Mouse (Mus musculus) midbrain, embryonic 14.5 days (tissue): ENCODE data around the gene Eef1g. TPM values are rescaled to one million over a fixed set of nuclear protein-coding genes. Genes with fewer than 3 reads are reported as not detected.
A peak's percentile ranks its signal among the peaks of the same experiment; 100 is the strongest.

Experiments
- ATAC-seq: fragments of 200-750 bp; cut with Nextera tagmentation; 2 replicates; pipeline ENCODE4 v1.8.0; 2017; ENCODE audit warnings: moderate number of reproducible peaks, moderate library complexity; ENCODE audit not compliant: low FRiP score, low TSS enrichment
- DNase-seq: peaks from one replicate; pipeline ENCODE4 v3.0.0-alpha.2; 2015
- H3K27ac ChIP-seq: fragments of 300-500 bp; sonication (generic); replicated peaks from 2 replicates; pipeline ENCODE4 v1.5.1; 2014; ENCODE audit warnings: mild to moderate bottlenecking, low read depth, low read length, moderate library complexity
- H3K27me3 ChIP-seq: fragments of 300-500 bp; sonication (generic); 2 replicates; pipeline ENCODE4 v1.6.1; 2014; ENCODE audit warnings: low read length, control low read depth, mixed read lengths; ENCODE audit not compliant: control insufficient read depth, insufficient read depth
- H3K36me3 ChIP-seq: fragments of 300-500 bp; sonication (generic); 2 replicates; pipeline ENCODE4 v1.6.1; 2014; ENCODE audit warnings: low read length, control low read depth; ENCODE audit not compliant: control insufficient read depth, insufficient read depth
- H3K4me1 ChIP-seq: fragments of 300-500 bp; sonication (generic); 2 replicates; pipeline ENCODE4 v1.6.1; 2014; ENCODE audit warnings: mild to moderate bottlenecking, antibody characterized with exemption, low read length, control low read depth; ENCODE audit not compliant: control insufficient read depth, insufficient read depth
- H3K4me2 ChIP-seq: fragments of 300-500 bp; sonication (generic); 2 replicates; pipeline ENCODE4 v1.6.1; 2014; ENCODE audit warnings: mild to moderate bottlenecking, low read length, moderate library complexity
- H3K4me3 ChIP-seq: fragments of 300-500 bp; sonication (generic); replicated peaks from 2 replicates; pipeline ENCODE4 v1.5.1; 2014; ENCODE audit warnings: low read depth, low read length
- H3K9ac ChIP-seq: fragments of 300-500 bp; sonication (generic); replicated peaks from 2 replicates; pipeline ENCODE4 v1.6.1; 2014; ENCODE audit warnings: mild to moderate bottlenecking, low read length, moderate library complexity
- H3K9me3 ChIP-seq: fragments of 300-500 bp; sonication (generic); 2 replicates; pipeline ENCODE4 v1.6.1; 2016; ENCODE audit warnings: low read length, control low read depth, mixed read lengths; ENCODE audit not compliant: control insufficient read depth
- WGBS: fragments of 180-500 bp; shearing (Covaris S2); extraction: QIAGEN DNeasy Blood & Tissue Kit; methylation state at CpG from one replicate; pipeline ENCODE4 v1.1.7; 2014; 5-methylcytosine and 5-hydroxymethylcytosine counted together
- polyA plus RNA-seq: library from polyadenylated mRNA; unstranded; fragments of >200 nt; fragmentation: Nextera tagmentation; extraction: Ambion mirVana; gene quantifications from 2 replicates; pipeline ENCODE4 v1.2.1, GENCODE M21; 2014

Eef1g gene
- 308 and 311 TPM in 2 replicates for polyA plus RNA-seq

DNA sequence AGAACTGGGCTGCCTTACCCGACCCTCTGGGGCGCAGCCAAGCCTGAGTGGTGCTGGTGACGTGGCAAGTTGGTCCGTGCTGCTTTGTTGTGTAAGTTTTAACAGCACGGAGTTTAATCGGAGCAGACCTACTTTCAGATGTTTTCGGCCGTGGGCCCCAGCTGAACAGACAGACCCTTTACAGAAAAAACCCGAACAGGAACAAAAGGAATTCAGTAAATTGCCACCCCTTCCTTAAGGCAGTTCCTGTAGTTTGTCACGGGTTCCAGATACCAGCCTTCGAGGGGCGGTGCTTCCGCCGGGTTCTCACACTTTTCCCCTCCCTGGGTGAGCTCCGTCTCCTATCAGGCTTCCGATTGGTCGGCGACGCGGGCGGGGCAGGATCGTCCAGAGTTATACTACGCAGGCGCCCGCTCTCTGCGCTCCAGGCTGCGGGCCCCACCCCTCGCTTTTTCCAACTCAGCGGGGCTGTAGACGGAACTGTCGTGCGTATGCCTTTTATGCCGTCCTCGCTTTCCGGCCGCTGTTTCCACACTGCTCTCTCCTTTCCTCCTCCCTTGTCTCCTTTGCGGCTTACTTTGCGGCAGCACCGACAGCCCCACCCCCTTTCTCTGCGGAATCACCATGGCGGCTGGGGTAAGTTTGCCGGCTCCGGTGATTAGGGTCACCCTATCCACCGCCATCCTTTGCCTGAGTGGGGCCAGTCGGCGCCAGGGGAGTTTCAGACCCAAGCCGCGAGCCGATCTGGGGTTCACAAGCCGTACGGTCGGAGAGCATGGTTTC, at the start of gene Eef1g:
Gene Eef1g (plus strand): TSS at position 452 of the 783 bp plus-strand sequence.
- peak within 1 kb of the TSS; percentile 77 for H3K4me3 ChIP-seq
- 1% methylated on average over 52 of the region's 52 CpGs for WGBS
- peak within 1 kb of the TSS; percentile 85 for H3K9ac ChIP-seq
- no peaks in the 10 kb centered on the region for H3K27me3 ChIP-seq
- H3K4me1 ChIP-seq, result peaks cover 11% of the 10 kb centered on the region
- ATAC-seq, result peak; percentile 99
- peak; percentile 99 for DNase-seq
- peak within 1 kb of the TSS; percentile 96 for H3K4me2 ChIP-seq
- peak within 1 kb of the TSS; percentile 80 for H3K27ac ChIP-seq
- H3K36me3 ChIP-seq, result peaks cover 79% of the 10 kb centered on the region
- H3K9me3 ChIP-seq, result no peaks in the 10 kb centered on the region

DNA sequence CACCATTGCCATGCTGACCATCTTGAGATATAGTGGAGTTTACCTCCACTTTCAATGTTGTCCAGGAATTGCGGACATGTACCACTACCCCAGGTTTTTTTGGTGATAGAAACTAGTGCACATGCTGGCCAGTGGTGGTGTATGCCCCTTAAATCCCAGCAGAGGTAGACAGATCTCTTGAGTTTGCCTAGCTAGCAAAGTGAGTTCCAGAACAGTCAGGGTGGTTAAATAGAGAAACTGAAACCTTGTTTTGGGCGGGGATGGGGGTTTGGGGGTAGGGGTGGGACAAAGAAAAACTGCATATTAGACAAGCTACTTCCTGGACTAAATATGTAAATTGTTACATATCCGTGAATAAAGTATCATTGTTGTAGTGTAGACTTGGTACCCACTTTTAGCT, 47.8 kb upstream of the Eef1g start:
- Histone ChIP-seq H3K4me2 (no peak overlapping the region), H3K9ac (no peak overlapping the region), H3K9me3 (no peaks in the 10 kb centered on the region), H3K4me3 (no peak overlapping the region), H3K27me3 (no peaks in the 10 kb centered on the region), H3K36me3 (peaks cover 35% of the 10 kb centered on the region), H3K4me1 (peaks cover 10% of the 10 kb centered on the region; the same call in 1 of the 2 replicates), H3K27ac (no peak overlapping the region)
- ATAC-seq, result no peak
- 92% methylated on average over 3 of the region's 3 CpGs for WGBS
- no peak for DNase-seq

DNA sequence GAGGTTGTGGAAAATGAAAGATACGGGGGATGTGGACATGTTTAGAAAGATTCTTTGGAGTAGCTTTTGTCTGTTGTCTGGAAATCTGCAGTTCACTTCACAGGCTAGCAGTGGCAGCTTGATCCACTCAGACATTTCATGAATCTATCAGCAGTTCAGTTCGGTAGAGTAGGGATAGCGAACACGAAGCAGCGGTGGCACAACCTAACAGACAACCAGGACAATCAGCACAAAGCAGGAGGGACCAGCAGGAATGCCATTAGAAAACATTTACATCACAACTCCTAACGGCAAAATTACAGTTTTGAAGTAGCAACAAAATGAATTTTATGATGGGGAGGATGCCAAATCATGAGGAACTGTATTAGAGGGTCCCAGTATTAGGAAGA, 47.2 kb upstream of the Eef1g start:
- Histone ChIP-seq H3K27me3 (no peaks in the 10 kb centered on the region), H3K9ac (peak overlapping the region; percentile 80; the same call in 1 of the 2 replicates), H3K4me2 (peak overlapping the region; percentile 62), H3K27ac (peak overlapping the region; percentile 85), H3K4me3 (peak overlapping the region; percentile 83), H3K36me3 (peaks cover 32% of the 10 kb centered on the region), H3K4me1 (peaks cover 10% of the 10 kb centered on the region; the same call in 1 of the 2 replicates), H3K9me3 (no peaks in the 10 kb centered on the region)
- no peak for DNase-seq
- WGBS, result 73% methylated on average over 6 of the region's 6 CpGs
- ATAC-seq, result no peak

DNA sequence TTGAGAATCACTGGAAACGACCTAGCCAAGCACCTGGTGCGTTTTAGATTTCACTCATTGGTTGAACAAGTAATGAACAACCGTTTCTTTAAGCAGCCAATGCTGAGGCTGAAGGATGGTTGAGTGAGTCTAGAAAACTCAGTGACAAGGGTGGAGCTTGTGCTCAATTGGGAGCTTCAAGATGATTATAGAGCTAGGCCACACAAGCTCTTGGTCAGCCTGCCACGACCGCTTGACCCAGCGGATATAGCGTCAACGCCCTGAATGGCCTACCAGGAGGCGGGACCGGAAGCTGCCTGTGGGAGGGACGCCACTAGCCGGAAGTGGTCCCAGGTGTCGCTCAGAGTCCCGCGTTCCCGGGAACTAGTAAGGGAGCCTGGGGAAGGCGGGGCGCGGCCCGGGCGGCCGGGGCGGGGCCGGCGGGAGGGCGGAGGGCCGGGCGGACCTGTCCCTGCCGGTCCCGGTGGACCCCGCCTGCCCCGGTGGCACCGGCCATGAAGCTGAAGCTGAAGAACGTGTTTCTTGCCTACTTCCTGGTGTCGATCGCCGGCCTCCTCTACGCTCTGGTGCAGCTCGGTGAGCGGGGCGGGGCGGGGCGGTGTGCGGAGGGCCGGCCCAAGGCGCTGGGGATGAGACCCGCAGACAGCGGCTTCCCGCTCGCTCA, 46.6 kb upstream of the Eef1g start, which contains the start of gene B3gat3:
Gene B3gat3 (plus strand): TSS at position 302 of the 664 bp plus-strand sequence.
- Histone ChIP-seq H3K27ac (peak within 1 kb of the TSS; percentile 85), H3K9me3 (no peaks in the 10 kb centered on the region), H3K4me3 (peak within 1 kb of the TSS; percentile 83), H3K36me3 (peaks cover 29% of the 10 kb centered on the region), H3K4me1 (peaks cover 10% of the 10 kb centered on the region; the same call in 1 of the 2 replicates), H3K9ac (peak within 1 kb of the TSS; percentile 80), H3K27me3 (no peaks in the 10 kb centered on the region), H3K4me2 (peak within 1 kb of the TSS; percentile 62)
- peak; percentile 96 for ATAC-seq
- WGBS, result 2% methylated on average over 50 of the region's 50 CpGs
- peak; percentile 95 for DNase-seq

DNA sequence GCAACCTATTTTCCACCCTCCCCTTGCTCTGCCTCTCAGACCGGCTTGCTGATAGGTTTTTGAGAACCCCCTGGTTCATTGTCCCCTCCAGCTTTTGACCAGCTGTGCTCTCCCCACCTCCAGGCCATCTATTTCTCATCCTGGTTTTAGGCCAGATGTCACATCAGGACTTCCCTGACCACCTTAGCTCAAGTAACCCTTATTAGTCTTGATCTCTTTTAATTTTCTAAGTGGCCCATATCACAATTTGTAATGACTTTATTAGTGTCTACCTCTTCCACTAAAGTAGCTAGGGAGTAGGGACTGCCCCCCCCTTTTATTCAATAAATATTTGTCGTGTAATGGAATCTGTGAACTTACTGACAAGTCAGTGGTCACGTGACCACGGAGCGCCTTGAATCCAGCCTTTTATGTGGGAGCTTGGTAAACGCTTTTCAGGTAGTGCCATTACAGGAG, 46.0 kb upstream of the Eef1g start:
- peaks cover 29% of the 10 kb centered on the region for H3K36me3 ChIP-seq
- DNase-seq (peak; percentile 74), ATAC-seq (no peak; the same call in 1 of the 2 replicates)

DNA sequence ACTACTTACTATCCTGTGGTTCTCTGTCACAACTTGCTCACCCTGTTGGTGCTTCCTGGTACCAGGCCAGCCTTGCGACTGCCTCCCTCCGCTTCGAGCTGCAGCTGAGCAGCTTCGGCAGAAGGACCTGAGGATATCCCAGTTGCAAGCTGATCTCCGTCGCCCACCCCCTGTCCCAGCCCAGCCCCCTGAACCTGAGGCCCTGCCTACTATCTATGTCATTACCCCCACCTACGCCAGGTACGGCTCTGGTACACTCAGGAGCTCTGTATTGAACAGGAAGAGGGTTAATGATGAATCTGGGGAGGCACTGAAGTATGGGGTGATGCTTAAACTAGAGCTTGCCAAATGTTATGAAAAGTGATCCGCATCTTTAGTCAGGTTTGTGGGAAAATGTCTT, 45.1 kb upstream of the Eef1g start:
- WGBS, result 87% methylated on average over 9 of the region's 9 CpGs
- H3K36me3 ChIP-seq, result peaks cover 29% of the 10 kb centered on the region
- peak overlapping the region; percentile 83; the same call in 1 of the 2 replicates for H3K4me3 ChIP-seq
- no peak overlapping the region for H3K27ac ChIP-seq
- DNase-seq (no peak), ATAC-seq (no peak)
- no peak overlapping the region for H3K9ac ChIP-seq
- H3K4me1 ChIP-seq, result peaks cover 10% of the 10 kb centered on the region; the same call in 1 of the 2 replicates
- H3K9me3 ChIP-seq, result no peaks in the 10 kb centered on the region
- H3K27me3 ChIP-seq, result no peaks in the 10 kb centered on the region
- H3K4me2 ChIP-seq, result peak overlapping the region; percentile 62

More for the DNA sequence above, 46.0 kb upstream of the Eef1g start:
- Histone ChIP-seq H3K4me1 (peaks cover 10% of the 10 kb centered on the region; the same call in 1 of the 2 replicates), H3K9me3 (no peaks in the 10 kb centered on the region), H3K4me2 (peak overlapping the region; percentile 62), H3K4me3 (peak overlapping the region; percentile 83), H3K9ac (peak overlapping the region; percentile 80), H3K27ac (peak overlapping the region; percentile 85), H3K27me3 (no peaks in the 10 kb centered on the region)
- WGBS, result 2% methylated on average over 6 of the region's 6 CpGs

DNA sequence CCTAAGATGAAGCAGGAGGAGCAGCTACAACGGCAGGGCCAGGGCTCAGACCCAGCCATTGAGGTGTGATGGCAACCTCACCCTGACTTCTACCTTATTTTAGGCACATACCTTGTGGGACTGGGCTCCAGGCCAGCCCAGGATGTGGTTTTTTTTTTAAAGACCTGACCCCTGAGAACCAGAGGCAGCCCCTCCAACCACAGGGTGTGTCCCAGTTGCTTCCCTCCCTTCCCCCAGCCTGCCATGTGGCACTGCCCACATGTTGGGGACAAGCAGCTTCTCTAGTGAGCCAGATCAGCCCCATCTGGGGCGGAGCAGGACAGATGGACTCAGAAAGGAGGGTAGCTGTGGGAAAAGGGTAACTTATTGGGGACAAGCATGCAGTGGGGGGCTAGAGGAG, 40.1 kb upstream of the Eef1g start:
- no peaks in the 10 kb centered on the region for H3K9me3 ChIP-seq
- DNase-seq, result no peak
- ATAC-seq, result no peak
- no peak overlapping the region for H3K27ac ChIP-seq
- no peak overlapping the region for H3K4me2 ChIP-seq
- peaks cover 11% of the 10 kb centered on the region for H3K4me1 ChIP-seq
- WGBS, result 95% methylated on average over 2 of the region's 2 CpGs
- H3K27me3 ChIP-seq, result no peaks in the 10 kb centered on the region
- no peak overlapping the region for H3K4me3 ChIP-seq
- no peak overlapping the region for H3K9ac ChIP-seq
- peaks cover 32% of the 10 kb centered on the region for H3K36me3 ChIP-seq

DNA sequence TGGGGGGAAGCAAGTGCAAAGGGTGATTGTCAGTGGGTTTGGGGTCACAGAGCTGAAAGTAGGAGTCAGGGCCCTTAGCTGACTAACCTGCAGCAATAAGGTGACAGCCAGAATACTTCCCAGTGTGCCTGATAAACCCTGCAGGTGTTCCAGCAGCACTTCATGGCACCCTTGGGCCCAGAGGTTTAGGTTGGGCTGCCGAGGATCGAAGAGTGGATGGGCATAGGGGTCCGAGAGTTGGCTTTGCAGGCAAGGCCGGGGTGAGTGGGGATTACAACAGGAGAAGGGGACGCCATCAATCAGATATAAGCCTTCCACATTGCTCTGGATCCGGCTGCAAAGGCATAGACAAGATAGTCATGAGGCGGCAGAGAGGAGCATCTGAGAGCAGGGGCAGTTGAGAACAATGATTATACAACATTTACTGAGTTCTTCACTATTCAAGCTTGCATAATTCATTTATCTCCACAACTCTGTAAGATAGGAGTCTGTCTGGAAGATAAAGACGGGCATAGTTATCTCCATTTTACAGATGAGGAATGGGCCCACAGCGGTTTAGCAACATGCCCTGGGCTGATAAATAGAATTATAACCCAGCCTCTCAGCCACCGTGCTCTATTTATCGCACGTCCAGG, 38.8 kb upstream of the Eef1g start:
- no peak for ATAC-seq
- H3K9ac ChIP-seq, result no peak overlapping the region
- peaks cover 11% of the 10 kb centered on the region for H3K4me1 ChIP-seq
- no peak for DNase-seq
- H3K27ac ChIP-seq, result no peak overlapping the region
- H3K27me3 ChIP-seq, result no peaks in the 10 kb centered on the region
- no peaks in the 10 kb centered on the region for H3K9me3 ChIP-seq
- H3K4me2 ChIP-seq, result no peak overlapping the region
- WGBS, result 87% methylated on average over 12 of the region's 12 CpGs
- no peak overlapping the region for H3K4me3 ChIP-seq
- peaks cover 32% of the 10 kb centered on the region for H3K36me3 ChIP-seq
